Mouse (Mus musculus): Measurements from ENCODE around the gene Irf8. TPM values are rescaled to one million over a fixed set of nuclear protein-coding genes. Genes with fewer than 3 reads are reported as not detected.

Irf8 gene
- total and polyA plus RNA-seq, 2 experiments = 5.5 to 7.0 TPM

DNA sequence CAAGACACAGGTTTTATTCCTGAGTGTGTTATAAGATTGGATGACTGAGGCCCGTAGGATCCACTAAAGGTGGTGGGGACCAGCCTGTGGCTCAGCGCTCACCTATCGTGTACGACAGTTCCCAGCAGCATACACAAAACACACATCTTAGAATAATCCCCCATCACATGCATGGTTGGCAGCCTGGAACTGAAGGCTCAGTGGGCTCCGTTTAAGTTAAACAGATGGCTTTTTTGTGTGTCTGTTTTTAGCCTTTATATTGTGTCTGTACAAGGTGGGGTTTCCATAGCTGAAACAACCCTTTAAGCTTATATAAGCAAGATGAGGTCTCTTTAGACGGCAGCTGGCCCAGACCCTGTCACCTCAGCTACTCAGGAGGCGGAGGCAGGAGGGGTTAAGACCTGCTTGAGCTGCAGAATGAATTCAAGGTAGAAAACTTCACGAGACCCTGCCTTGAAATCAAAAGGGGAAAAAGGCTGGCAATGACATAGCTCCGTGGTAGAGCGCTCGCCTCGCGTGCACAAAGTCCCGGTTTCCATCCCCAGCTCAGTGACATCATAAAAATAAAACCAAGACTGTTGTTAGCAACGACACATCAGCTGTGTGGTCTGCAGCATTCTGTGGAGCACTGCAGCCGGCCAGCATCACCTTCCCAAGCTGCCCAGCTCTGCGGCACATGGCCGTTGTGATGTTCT lies 10.0 kb downstream of the Irf8 start:
- Histone ChIP-seq H3K79me2 (ENCODE audit: control insufficient read depth, insufficient read depth, low read length) (no peaks in the 10 kb centered on the region), H3K9ac (ENCODE audit: low read depth, low read length) (no peak overlapping the region), H3K4me3 (ENCODE audit: insufficient read depth, low read depth, low read length) (no peak overlapping the region), H3K4me1 (ENCODE audit: control insufficient read depth, insufficient read depth, low read length) (peaks cover 5% of the 10 kb centered on the region; the same call in 1 of the 2 replicates), H3K27me3 (ENCODE audit: control insufficient read depth, insufficient read depth, low read length) (no peaks in the 10 kb centered on the region), H3K27ac (replicated peaks; ENCODE audit: insufficient read depth, low read depth, low read length) (no peak overlapping the region), H3K36me3 (ENCODE audit: control insufficient read depth, insufficient read depth, low read length) (no peaks in the 10 kb centered on the region)
- 93% methylated on average over 18 of the region's 18 CpGs for WGBS
- TF ChIP-seq POLR2A (IDR thresholded peaks at IDR 0.05; ENCODE audit: extremely low read depth, insufficient read depth, low read length) (no peak), CTCF (IDR thresholded peaks at IDR 0.05; ENCODE audit: low read depth, low read length) (no peak)
- DNase-seq (ENCODE audit: extremely low read depth, low read depth, low spot score) = no peak

DNA sequence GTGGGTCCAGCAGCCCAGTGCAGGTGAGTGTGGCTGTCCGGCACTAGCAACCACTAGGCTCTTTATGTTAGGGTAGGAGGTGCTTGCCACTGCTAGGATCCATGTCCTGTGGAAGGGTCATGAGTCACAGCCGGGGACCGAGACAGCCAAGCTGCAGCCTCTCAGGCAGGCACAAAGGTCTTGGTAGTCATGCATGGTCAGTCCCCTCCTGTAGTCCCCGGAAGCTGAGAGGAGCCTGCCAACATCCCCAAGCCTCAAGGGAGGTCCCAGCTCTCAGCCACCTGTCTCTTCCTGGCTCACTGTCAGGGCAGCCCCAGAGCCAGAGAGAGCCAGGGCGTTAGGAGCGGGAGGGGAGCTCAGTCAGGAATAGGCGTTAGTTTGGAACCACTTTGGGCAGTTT lies 11.1 kb downstream of the Irf8 start:
- Histone ChIP-seq H3K79me2 (ENCODE audit: control insufficient read depth, insufficient read depth, low read length) (no peaks in the 10 kb centered on the region), H3K4me1 (ENCODE audit: control insufficient read depth, insufficient read depth, low read length) (peaks cover 9% of the 10 kb centered on the region; the same call in 1 of the 2 replicates), H3K9ac (ENCODE audit: low read depth, low read length) (no peak overlapping the region), H3K36me3 (ENCODE audit: control insufficient read depth, insufficient read depth, low read length) (no peaks in the 10 kb centered on the region), H3K27me3 (ENCODE audit: control insufficient read depth, insufficient read depth, low read length) (no peaks in the 10 kb centered on the region), H3K4me3 (ENCODE audit: insufficient read depth, low read depth, low read length) (no peak overlapping the region), H3K27ac (replicated peaks; ENCODE audit: insufficient read depth, low read depth, low read length) (no peak overlapping the region)
- TF ChIP-seq CTCF (IDR thresholded peaks at IDR 0.05; ENCODE audit: low read depth, low read length) (no peak), POLR2A (IDR thresholded peaks at IDR 0.05; ENCODE audit: extremely low read depth, insufficient read depth, low read length) (no peak)
- DNase-seq (ENCODE audit: extremely low read depth, low read depth, low spot score) = no peak
- WGBS = 93% methylated on average over 7 of the region's 7 CpGs

DNA sequence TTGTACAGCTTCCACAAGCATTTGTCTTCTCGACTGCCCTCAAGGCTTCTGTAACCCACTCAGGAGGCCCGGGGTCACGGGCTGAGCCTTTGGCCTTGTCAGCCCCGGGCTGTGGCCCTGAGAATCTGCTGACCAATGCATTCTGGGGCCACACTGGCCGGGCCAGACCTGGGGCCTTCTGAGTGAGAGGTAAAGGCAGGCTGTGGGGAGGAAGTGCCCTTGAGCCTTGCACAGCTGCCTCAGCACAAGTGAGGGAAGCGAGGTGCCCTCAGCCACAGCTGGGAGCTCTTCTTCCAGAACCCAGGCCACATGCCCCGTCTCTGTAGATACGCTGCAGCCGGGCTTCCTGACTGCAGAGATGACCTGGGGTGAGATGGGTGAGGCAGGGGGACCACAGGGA lies 14.5 kb downstream of the Irf8 start:
- H3K9ac ChIP-seq (ENCODE audit: low read depth, low read length) = no peak overlapping the region
- peaks cover 8% of the 10 kb centered on the region; the same call in 1 of the 2 replicates for H3K4me1 ChIP-seq (ENCODE audit: control insufficient read depth, insufficient read depth, low read length)
- TF ChIP-seq CTCF (IDR thresholded peaks at IDR 0.05; ENCODE audit: low read depth, low read length) = no peak
- TF ChIP-seq POLR2A (IDR thresholded peaks at IDR 0.05; ENCODE audit: extremely low read depth, insufficient read depth, low read length) = no peak
- H3K36me3 ChIP-seq (ENCODE audit: control insufficient read depth, insufficient read depth, low read length) = no peaks in the 10 kb centered on the region; the same call in 1 of the 2 replicates
- H3K79me2 ChIP-seq (ENCODE audit: control insufficient read depth, insufficient read depth, low read length) = no peaks in the 10 kb centered on the region
- 70% methylated on average over 9 of the region's 9 CpGs for WGBS
- H3K4me3 ChIP-seq (ENCODE audit: insufficient read depth, low read depth, low read length) = no peak overlapping the region
- no peak for DNase-seq (ENCODE audit: extremely low read depth, low read depth, low spot score)
- no peak overlapping the region for H3K27ac ChIP-seq (replicated peaks; ENCODE audit: insufficient read depth, low read depth, low read length)
- no peaks in the 10 kb centered on the region for H3K27me3 ChIP-seq (ENCODE audit: control insufficient read depth, insufficient read depth, low read length)

DNA sequence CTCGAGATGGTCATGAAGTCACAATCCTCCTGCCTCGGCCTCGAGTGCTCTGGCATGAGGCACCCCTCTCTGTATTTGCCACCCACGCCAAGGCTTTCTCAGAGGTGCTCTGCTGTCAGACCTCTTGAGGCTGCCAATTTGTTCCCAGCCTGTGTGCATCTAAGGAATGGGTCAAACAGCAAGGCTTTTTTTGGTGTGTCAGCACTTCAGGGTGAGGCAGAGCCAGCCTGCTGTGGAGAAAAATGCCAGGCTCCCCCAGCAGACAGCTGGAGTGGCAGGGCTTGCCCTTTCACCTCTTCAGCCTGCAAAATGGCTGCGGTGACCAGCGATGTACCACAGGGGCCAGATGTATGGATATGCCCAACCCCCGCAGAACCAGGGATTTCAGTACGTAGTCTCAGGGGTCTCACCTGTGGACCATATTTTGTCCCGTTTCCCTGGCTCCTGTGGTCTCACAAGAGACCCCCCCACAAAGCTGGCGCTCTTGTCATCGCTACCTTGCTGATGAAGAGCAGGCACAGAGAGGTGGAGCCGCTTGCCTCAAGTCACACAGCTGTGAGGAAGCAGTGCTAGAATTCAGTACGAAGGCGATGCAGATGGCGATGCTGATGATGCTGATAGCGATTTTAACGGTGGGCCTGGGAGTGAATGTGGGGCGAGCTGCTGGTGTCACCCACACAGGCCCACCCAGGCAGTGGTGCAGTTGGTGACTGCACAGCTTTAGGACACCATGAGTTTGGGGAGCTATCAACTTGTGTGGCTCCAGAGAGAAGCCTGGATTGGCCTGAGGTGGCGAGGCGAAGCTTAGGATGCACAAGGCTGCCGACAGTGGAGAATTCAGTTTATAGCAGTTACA lies 15.3 kb downstream of the Irf8 start:
- TF ChIP-seq POLR2A (IDR thresholded peaks at IDR 0.05; ENCODE audit: extremely low read depth, insufficient read depth, low read length) (no peak), CTCF (IDR thresholded peaks at IDR 0.05; ENCODE audit: low read depth, low read length) (no peak)
- Histone ChIP-seq H3K27ac (replicated peaks; ENCODE audit: insufficient read depth, low read depth, low read length) (peak overlapping the region; percentile 24), H3K4me1 (ENCODE audit: control insufficient read depth, insufficient read depth, low read length) (peaks cover 8% of the 10 kb centered on the region; the same call in 1 of the 2 replicates), H3K9ac (ENCODE audit: low read depth, low read length) (no peak overlapping the region), H3K79me2 (ENCODE audit: control insufficient read depth, insufficient read depth, low read length) (no peaks in the 10 kb centered on the region), H3K4me3 (ENCODE audit: insufficient read depth, low read depth, low read length) (no peak overlapping the region), H3K27me3 (ENCODE audit: control insufficient read depth, insufficient read depth, low read length) (no peaks in the 10 kb centered on the region), H3K36me3 (ENCODE audit: control insufficient read depth, insufficient read depth, low read length) (no peaks in the 10 kb centered on the region; the same call in 1 of the 2 replicates)
- DNase-seq (ENCODE audit: extremely low read depth, low read depth, low spot score) = no peak
- WGBS = 71% methylated on average over 21 of the region's 21 CpGs

DNA sequence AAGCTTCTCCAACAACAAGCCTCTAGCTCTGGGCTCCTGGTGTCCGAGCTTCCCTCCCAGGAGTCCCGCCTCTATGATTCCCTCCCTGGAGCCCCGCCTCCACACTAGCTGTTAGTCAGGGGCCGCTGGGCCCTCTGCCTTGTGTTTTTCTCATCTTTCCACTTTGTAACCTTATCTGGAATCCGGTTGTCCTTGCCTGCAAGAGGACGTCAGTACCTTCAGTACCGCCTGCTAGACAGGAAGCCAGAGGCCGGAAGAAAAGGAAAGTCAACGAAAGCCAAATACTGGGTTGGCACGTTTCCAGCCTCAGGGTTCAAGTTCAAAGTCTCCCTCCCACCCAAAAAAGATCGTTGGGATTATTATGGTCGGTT lies 15.9 kb downstream of the Irf8 start:
- Histone ChIP-seq H3K79me2 (ENCODE audit: control insufficient read depth, insufficient read depth, low read length) (no peaks in the 10 kb centered on the region), H3K4me1 (ENCODE audit: control insufficient read depth, insufficient read depth, low read length) (peaks cover 8% of the 10 kb centered on the region; the same call in 1 of the 2 replicates), H3K4me3 (ENCODE audit: insufficient read depth, low read depth, low read length) (no peak overlapping the region), H3K27ac (replicated peaks; ENCODE audit: insufficient read depth, low read depth, low read length) (peak overlapping the region; percentile 24), H3K27me3 (ENCODE audit: control insufficient read depth, insufficient read depth, low read length) (no peaks in the 10 kb centered on the region), H3K9ac (ENCODE audit: low read depth, low read length) (no peak overlapping the region), H3K36me3 (ENCODE audit: control insufficient read depth, insufficient read depth, low read length) (no peaks in the 10 kb centered on the region; the same call in 1 of the 2 replicates)
- DNase-seq (ENCODE audit: extremely low read depth, low read depth, low spot score) = peak; percentile 41
- 9% methylated on average over 12 of the region's 12 CpGs for WGBS
- TF ChIP-seq CTCF (IDR thresholded peaks at IDR 0.05; ENCODE audit: low read depth, low read length) (no peak), POLR2A (IDR thresholded peaks at IDR 0.05; ENCODE audit: extremely low read depth, insufficient read depth, low read length) (no peak)

Data from liver, adult 2 months (tissue).